Mouse (Mus musculus) c-Kit-positive CD71-positive TER-119-negative erythroid progenitor cells, embryonic 14.5 days (primary cell): ENCODE measurements around the gene Lonp2.

Experiments
- DNase-seq: peaks from one replicate; pipeline ENCODE4 v3.0.0-alpha.2; 2013; ENCODE audit warnings: low read depth

The Lonp2 gene

GRCm38 (mm10) chr8:86623551-86623910 is 312 bp upstream of the Lonp2 start:
- DNase-seq = no peak

- no peak for DNase-seq
These were observed 1.1 kb downstream of the Lonp2 start for GRCm38 (mm10) chr8:86624915-86625314.

- peak; percentile 22 for DNase-seq
These were observed 6.4 kb downstream of the Lonp2 start for GRCm38 (mm10) chr8:86630212-86630611.

GRCm38 (mm10) chr8:86631395-86631794 is 7.6 kb downstream of the Lonp2 start:
- DNase-seq = no peak

- no peak for DNase-seq
These were observed 14.0 kb downstream of the Lonp2 start for GRCm38 (mm10) chr8:86637826-86638225.

GRCm38 (mm10) chr8:86638981-86639380 is 15.1 kb downstream of the Lonp2 start:
- DNase-seq = no peak

- no peak for DNase-seq
These were observed 18.8 kb downstream of the Lonp2 start for GRCm38 (mm10) chr8:86642682-86643081.

- DNase-seq = no peak
These were observed 20.8 kb downstream of the Lonp2 start for GRCm38 (mm10) chr8:86644661-86645060.

GRCm38 (mm10) chr8:86647771-86648170 is 23.9 kb downstream of the Lonp2 start:
- no peak for DNase-seq

- DNase-seq = no peak
These were observed 27.6 kb downstream of the Lonp2 start for GRCm38 (mm10) chr8:86651416-86651815.

GRCm38 (mm10) chr8:86652546-86652945 is 28.7 kb downstream of the Lonp2 start:
- DNase-seq = no peak

GRCm38 (mm10) chr8:86654578-86654977 is 30.7 kb downstream of the Lonp2 start:
- no peak for DNase-seq

GRCm38 (mm10) chr8:86668750-86669149 is 44.9 kb downstream of the Lonp2 start:
- DNase-seq = no peak

- DNase-seq = no peak
These were observed 45.4 kb downstream of the Lonp2 start for GRCm38 (mm10) chr8:86669259-86669658.

- no peak for DNase-seq
These were observed 62.8 kb downstream of the Lonp2 start for GRCm38 (mm10) chr8:86686629-86687028.

GRCm38 (mm10) chr8:86692107-86692506 is 68.3 kb downstream of the Lonp2 start:
- no peak for DNase-seq

GRCm38 (mm10) chr8:86694011-86694410 is 70.2 kb downstream of the Lonp2 start:
- no peak for DNase-seq

GRCm38 (mm10) chr8:86695703-86696102 is 71.9 kb downstream of the Lonp2 start:
- DNase-seq = no peak

- no peak for DNase-seq
These were observed 75.1 kb downstream of the Lonp2 start for GRCm38 (mm10) chr8:86698811-86699421.

GRCm38 (mm10) chr8:86699471-86699870 is 75.6 kb downstream of the Lonp2 start:
- no peak for DNase-seq

GRCm38 (mm10) chr8:86702453-86702852 is 78.6 kb downstream of the Lonp2 start:
- peak; percentile 40 for DNase-seq

- DNase-seq = no peak
These were observed 81.5 kb downstream of the Lonp2 start for GRCm38 (mm10) chr8:86705317-86705716.

GRCm38 (mm10) chr8:86706756-86707155 is 82.9 kb downstream of the Lonp2 start:
- no peak for DNase-seq

- peak; percentile 88 for DNase-seq
These were observed 84.0 kb downstream of the Lonp2 start for GRCm38 (mm10) chr8:86707873-86708272.

- DNase-seq = no peak
These were observed 88.8 kb downstream of the Lonp2 start for GRCm38 (mm10) chr8:86712594-86712993.
